Mouse (Mus musculus) liver, embryonic 14.5 days (tissue): Measurements from ENCODE around the gene Cdip1.

Source experiments
- CTCF ChIP-seq: IDR thresholded peaks from 2 replicates; pipeline ENCODE4 v1.5.1; 2016; ENCODE audit warnings: antibody characterized with exemption, low read depth, control low read depth
- EP300 ChIP-seq: IDR thresholded peaks from 2 replicates; pipeline ENCODE4 v1.6.1; 2016; ENCODE audit warnings: antibody characterized with exemption, low read depth

DNA sequence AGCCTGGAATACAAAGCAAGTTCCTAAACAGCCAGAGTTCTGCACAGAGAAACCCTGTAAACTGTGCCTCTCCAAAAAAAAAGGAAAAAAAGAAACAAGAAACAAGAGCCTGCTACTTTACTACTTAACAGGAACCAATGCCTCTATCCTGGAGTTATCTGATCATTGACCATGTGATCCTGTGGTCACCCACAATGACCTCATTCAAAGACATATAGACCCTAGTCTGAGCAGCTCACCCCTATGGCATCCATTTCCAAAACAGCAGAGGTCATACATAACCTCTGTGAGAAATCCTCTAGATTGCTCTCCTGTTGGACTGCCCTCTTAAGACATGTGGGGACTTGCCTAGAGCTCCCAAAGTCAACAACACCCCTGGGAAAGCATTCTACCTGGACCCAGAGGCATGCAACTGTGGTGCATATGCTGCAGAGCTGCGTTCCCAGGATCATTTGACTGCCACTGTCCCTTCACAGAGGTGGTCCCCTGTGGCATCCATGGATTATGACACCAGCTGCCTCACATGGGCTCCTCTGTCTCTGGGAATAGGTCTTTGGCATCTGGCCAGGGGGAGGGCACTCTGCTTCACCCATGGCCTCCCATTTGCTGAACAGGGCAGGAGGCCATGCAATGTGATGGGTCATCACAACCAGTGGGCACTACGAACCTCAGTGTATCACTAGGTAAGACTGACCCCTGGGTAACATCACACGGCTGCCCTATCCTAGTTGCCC is 12.8 kb downstream of the Cdip1 start:
- TF ChIP-seq CTCF = no peak
- TF ChIP-seq EP300 = no peak
